Mouse (Mus musculus) C2C12 (cell line): ENCODE measurements at regions not wholly inside any gene's neighbourhood (a gene's known extent, or its start where the extent isn't known, plus 50 kb on each side); places are given as distances from the start of the nearest gene placed in this dataset.

ENCODE experiments used
- CEBPB ChIP-seq: IDR thresholded peaks from one replicate; pipeline ENCODE4 v1.6.1; 2011; ENCODE audit warnings: low read depth, mild to moderate bottlenecking, control low read depth, moderate library complexity
- CTCF ChIP-seq: IDR thresholded peaks from one replicate; pipeline ENCODE4 v1.5.1; 2011; ENCODE audit not compliant: control insufficient read depth, insufficient read depth, insufficient read length
- FOSL1 ChIP-seq: IDR thresholded peaks from one replicate; pipeline ENCODE4 v1.8.0; 2011; ENCODE audit warnings: mild to moderate bottlenecking, low read length; ENCODE audit not compliant: poor library complexity, insufficient read depth, severe bottlenecking
- MAX ChIP-seq: IDR thresholded peaks from one replicate; pipeline ENCODE4 v1.6.1; 2011; ENCODE audit warnings: mild to moderate bottlenecking, control low read depth
- MYOD1 ChIP-seq: IDR thresholded peaks from one replicate; pipeline ENCODE4 v1.6.1; 2011; ENCODE audit warnings: low read depth; ENCODE audit not compliant: control insufficient read depth, insufficient read length
- MYOG ChIP-seq: IDR thresholded peaks from one replicate; pipeline ENCODE4 v1.6.1; 2011; ENCODE audit not compliant: control insufficient read depth, insufficient read length; ENCODE audit errors: extremely low read depth
- USF1 ChIP-seq: IDR thresholded peaks from one replicate; pipeline ENCODE4 v1.6.1; 2011; ENCODE audit warnings: low read depth, mild to moderate bottlenecking, control low read depth, moderate library complexity

GRCm38 (mm10) chr15:88414206-88414605, 185.9 kb upstream of the Zdhhc25 start:
- TF ChIP-seq FOSL1 (no peak), CEBPB (no peak), CTCF (no peak), MYOD1 (no peak), MAX (no peak), USF1 (no peak), MYOG (no peak)
